Mouse (Mus musculus): ENCODE results near the gene Spata19.

The Spata19 gene

DNA sequence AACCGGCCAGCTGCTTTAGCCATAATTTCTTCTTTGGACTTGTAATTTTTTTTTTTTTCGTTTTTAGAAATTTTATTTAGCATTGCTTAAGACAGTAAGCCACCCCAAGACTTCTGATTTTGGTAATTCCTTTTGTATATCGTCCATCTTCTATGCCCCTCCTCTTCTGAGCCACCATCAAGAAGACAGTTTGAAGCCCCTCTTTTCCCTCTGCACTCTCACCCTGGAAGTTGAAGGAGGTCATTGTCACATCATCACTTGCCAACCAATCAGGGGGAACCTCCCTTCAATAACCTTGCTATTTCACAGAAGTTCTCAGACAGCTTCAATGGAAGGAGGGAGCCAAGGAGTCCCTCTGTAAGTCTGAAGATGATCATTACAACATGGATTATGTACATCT lies at the start of gene Spata19:
Gene Spata19, plus strand, starts transcription at position 301 of the 400 bp plus-strand sequence.
- no peak for DNase-seq (ENCODE audit: low spot score in 2 of 2)

DNA sequence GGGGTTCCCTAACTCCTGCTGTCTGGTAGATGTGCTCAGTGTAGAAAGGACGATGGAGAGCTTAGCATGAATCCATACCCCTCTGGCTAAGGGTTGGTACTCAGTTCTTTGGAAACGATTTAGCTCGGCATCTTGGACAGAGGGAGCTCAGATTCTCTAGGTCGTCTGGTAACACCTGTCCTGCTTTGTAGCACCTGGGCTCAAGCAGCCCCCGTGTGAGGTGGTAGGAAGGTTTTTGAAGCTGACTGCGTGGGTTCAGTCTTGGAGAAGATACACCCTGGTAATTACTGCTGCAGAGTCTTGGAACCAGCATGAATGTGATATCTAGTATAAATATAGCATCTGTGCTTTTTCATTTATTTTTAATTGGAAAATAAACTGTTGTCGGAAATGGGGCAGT lies 43.5 kb upstream of the Spata19 start:
- no peak for DNase-seq (ENCODE audit: low spot score in 2 of 2)

DNA sequence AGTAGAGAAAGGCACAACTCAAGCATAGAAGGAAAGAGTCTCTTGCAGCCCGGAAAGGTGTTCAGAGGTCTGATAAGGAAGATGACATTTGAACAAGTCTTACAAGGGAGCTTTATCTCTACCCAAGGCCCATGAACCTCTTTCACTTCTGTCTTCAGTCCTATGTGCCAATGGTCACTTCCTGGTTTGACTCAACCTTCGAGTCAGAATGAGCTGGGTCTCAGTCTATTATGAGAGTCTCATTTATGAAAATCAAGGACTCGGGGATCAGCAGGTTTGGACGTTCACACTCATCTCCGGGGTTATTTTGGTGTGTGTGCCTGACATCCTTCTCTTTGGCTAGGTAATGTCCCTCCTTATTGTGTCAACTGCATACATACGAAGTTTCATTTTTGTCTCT lies 38.7 kb upstream of the Spata19 start:
- no peak for DNase-seq (ENCODE audit: low spot score in 2 of 2)

DNA sequence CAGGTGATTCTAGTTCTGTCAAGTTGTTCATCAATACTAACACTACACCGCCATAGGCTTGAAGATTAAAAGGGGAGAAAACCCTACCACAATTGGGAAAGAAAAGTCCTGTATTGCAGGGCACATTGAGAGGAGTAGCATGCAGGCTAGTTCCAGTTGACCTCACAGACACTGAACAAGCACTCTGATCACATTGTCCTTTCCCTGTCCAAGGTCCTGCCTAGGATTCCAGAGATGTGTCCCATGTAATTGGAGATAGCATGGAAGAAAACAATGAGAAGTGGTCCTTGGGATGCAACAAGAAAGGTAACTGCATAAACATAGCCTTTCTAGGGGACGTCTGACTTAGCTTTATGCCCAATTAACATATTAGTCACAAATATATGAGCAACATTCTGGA lies 29.4 kb upstream of the Spata19 start:
- DNase-seq (ENCODE audit: low spot score in 2 of 2): no peak

DNA sequence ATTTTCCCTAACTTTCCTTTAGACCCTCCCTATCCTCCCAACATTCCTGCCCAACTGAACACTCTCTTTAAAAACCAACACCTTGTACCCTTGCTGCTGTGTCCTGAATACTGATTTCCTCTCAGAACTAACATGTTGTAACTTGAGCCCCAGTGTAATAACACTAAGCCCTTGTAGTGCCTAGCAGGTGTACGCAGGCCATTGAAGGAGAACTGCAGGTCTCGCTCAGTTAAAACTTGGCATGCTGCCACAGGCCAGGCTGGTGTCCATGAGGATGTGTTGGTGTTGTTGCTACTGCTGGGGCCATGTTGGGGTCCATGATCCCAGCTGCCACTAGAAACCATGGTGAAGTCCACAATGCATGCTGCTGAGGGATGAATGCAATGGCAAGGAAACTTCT lies 27.5 kb upstream of the Spata19 start:
- no peak for DNase-seq (ENCODE audit: low spot score in 2 of 2)

DNA sequence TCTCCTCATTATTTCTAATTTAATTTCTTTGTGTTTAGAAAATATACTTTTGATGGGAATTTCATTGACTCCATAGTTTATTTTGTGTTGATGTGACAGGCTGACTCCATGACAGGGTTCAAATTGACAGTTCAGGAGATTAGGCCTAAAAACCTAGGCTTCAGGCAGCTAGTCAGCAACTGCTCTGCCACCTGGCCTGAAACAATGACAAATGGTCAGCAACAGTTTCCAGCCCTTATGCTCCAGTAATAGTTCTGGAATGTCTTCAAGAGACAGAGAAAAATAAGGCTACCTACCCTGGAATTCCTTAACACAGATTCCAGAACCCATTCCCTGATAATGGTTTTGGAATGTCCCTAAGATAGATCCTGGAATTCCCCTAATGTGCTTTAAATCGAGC lies 20.9 kb upstream of the Spata19 start:
- no peak for DNase-seq (ENCODE audit: low spot score in 2 of 2)

DNA sequence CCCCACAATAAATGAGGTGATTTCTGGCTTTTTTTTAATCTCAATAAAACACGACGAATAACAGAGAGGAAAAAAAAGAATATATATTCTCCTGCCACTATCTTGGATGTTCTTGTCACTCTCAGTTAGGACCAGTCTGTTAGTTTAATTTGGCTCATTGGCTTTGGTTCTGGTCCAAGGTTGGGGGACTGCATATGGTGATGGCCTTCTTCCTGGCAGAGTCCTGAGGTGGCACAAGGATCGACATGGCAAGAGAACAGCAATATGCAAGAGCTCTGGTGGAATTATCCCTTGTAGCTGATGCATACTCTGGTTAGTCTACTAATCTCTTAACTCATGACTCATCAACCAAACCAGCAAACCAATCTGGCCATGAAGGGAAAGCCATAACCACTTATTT lies 9.6 kb upstream of the Spata19 start:
- DNase-seq (ENCODE audit: low spot score in 2 of 2): no peak

DNA sequence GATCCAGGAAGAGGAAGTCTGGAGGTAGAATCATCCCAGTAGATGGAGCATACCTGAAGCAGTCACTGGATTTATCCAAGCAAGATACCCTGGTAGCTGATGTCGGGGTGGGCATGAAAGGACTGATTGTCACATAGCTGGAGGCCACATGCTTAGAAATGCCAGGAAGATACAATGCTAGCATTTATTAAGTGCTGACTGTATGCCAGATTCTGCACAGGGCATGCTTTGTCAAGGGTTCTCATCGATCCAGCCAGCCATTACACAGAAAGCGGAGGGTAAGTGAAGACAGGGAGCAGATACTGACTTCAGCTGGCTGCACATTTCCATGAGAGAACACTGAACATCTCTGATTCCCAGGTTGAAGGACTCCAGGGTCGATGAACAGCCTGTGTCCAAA lies 4.6 kb downstream of the Spata19 start:
- DNase-seq (ENCODE audit: low spot score in 2 of 2): no peak

DNA sequence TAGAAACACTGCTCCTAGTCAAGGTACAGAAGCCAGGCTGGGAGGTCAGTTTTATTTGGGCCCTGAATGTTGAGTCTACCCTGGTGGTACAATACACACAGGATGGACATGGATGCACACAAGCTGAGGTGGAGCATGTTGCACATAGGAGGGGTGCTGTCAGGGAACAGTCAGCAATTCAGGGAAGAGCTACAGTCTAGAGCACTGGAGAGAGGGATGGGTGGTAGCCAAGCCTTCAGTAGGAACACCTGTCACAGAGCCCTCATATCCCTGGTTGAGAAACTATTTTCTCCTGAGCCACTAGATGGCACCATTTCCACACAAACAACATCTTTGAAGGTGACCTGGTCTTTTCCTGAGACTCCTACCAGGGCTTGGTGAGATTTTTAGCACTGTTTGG lies 13.1 kb downstream of the Spata19 start:
- DNase-seq (ENCODE audit: low spot score in 2 of 2): no peak

DNA sequence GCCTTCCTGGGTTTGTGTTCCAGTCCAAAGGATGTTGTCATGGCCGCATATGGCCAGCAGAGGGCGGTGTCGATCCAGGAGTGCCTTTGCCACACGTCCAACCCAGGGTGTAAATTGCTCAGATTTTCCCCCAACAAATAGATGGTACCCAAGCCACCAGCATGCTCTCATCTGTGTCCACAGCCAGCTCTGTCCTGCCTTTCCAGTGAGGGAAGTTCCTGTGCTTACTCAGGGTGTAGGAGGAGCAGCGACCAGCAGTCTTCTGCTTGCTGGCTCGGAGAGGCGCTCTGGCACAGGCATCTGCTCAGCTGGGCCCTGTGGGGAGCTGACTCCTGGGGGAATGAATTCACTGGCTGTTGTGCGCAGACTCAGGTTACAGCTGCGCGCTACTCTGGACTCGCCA lies 17.5 kb downstream of the Spata19 start:
- no peak for DNase-seq (ENCODE audit: low spot score in 2 of 2)

DNA sequence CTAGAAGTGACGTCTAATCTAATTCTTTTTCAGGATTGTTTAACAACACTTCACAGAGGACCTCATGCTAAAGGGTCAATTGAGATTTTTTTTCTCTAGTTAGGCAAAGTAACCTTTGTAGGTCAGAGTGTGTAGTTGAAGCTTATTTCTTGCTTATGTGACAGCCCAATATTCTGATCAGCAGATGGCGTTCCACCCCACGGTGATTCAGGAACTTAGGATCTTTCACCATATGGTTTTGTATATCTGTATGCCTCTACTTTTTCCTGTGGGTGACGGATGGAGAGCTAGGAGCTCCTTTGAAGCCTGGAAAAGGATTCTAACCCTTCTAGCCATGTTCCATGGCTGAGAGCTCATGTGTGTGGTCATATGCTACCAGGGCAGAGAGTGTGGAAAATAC lies 27.9 kb downstream of the Spata19 start:
- DNase-seq (ENCODE audit: low spot score in 2 of 2): no peak

DNA sequence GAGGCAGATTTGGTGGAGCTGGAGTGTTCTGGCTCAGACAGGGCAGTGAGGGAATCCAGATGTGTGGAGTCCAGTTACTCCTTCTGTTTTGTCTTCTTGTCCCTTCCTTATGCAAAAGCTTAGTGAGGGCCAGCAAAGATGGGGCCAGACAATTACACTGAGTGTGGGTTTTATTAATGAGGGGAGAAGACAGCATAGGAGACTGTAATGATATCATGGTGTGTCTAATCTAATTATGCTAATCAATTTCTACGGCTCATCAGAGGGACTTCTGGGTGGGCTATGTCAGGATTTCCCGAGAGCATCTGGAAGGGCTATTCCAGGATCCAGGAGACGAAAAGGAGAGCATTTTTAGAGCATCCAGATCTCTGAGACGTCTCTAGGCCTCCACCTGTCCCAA lies 32.0 kb downstream of the Spata19 start:
- DNase-seq (ENCODE audit: low spot score in 2 of 2): no peak

DNA sequence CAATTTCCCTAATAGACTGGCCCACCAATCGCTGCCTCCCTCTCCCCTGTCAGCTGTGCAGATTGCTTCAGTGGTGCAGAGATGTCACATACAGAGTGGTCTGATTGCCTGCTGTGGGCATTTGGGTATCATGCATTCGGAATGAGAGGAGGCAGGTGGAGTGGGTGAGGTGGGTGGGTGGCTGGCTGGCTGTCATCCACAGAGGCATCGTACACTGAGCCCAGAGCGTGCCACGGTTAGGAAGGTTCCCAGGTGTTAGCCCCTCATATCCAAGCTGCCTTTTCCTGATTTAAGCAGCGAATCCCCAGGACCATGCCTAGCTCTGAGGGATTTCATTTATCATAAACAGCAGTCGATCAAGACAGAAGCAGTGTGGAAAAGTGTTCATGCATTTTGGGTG lies 36.7 kb downstream of the Spata19 start:
- DNase-seq (ENCODE audit: low spot score in 2 of 2): no peak

DNA sequence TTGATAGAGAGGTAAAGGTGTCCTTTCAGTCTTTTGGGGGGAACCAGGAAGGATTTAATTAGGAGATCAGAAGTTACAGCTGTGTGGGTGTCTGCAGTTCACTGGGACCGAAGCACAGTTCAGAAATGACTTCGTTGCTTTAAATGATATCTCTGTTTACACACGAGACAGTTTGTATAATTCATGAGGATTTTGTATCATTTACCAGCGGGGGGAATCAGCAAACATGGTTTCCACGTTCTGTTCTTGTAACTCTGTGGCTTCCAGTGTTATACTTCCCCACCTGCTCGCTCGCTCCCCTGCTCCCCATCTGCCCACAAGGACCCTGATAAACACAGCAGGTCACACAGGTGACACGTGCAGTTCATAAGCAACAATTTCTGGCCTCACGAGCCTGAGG lies 39.3 kb downstream of the Spata19 start:
- DNase-seq (ENCODE audit: low spot score in 2 of 2): no peak

DNA sequence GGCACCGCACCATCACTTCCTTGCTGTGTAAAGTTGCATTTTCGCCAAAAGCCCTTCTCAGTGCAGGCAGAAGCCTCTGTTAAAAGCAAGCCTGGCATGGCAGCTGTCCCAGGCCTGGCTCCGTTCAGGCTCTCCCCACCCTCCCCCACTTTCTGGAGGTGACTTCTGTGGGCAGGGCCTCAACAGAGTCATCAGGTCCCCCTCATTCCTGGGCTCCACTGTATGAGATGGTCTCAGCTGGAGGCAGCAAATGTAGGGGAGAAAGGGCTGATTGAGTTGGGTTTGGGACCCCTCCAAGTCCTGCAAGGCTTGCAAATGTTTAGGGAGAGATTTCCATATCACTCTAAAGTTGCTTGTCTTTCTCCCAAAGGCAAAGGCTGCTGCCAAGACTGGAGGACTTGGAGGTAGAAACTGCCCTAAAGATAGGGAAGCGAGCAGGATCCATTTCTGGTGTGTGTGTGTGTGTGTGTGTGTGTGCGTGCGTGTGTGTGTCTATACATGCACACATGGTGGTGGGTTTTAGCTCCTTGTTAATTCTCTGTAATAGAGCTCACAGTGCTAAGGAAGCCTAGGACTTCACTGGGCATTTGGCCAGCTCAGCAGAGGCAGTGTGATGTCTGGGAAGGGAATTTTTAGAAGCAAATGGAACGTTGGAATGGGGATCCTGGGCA lies 40.9 kb downstream of the Spata19 start:
- no peak for DNase-seq (ENCODE audit: low spot score in 2 of 2)

DNA sequence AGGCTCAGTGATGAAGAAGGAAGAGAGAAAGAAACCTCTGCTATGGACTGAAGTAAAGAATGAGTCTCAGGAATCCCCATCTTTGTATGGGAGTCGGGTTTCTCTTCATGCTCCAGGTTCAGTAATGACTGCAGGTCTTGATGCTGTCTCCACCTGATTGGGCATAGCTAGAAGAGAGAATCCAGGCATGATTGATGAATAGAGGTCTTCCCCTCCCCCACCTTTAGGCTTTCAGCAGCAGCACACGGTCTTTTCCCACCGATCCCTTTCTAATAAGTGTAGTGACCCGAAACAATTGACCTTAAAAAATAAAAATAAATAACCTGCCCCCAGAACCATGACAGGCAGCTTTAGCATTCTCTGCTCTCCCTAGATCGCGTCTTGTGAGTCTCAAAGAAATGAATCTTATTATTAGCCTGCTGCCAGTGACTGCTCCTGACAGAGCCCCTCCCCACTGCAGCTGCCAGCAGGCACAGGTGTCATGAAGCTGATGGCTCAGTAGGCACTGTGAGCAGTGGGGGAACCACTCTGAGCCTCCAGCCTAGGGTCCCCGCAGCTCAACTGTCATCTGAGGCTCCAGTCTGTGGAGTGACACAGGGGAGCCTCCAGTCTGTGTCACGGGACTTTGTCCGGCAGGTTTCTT lies 53.3 kb downstream of the Spata19 start:
- no peak for DNase-seq (ENCODE audit: low spot score in 2 of 2)

Data from natural killer cell, adult 2 months (primary cell).